Comparison of ENCODE assay signal across 9 mouse cellular contexts in the genomic region with DNA sequence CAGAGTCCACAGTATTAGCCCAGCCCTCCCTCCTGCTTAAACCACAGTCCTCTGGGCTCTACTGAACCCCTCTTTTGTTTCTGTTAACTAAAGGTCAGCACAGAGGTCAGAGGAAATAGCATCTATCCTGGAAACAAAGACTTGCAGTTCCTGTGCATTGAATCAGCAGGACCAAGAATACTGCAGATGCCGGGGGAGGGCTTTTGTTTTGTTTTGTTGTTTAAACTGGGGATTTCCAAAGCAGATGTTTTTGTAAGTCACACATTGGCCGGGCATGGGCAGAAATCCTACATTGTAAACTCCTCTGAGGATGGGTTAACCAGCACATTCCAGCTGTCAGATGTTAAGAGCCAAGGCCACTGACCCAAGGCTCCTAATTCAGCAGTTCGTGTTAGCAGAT.
DNase-seq lines count a peak whose midpoint lies in the region; ATAC-seq lines count a peak whose summit lies in the region.
"Had no signal": no experiment of that assay in that cellular context is flagged by ENCODE, and none has a peak within 500 bp of the region (broad histone marks: within the 10 kb centered on the region; RNA-seq: fewer than 3 reads in every experiment).

No protein-coding gene starts in this region.

- H3K36me3 ChIP-seq in liver, embryonic 13.5 days: no peaks in the 10 kb centered on the region
- H3K36me3 ChIP-seq in liver, embryonic 11.5 days (ENCODE audit: control insufficient read depth, insufficient read depth, low read length): no peaks in the 10 kb centered on the region
- no peaks in the 10 kb centered on the region for H3K36me3 ChIP-seq in macrophage (ENCODE audit: inconsistent target)
- H3K36me3 ChIP-seq: neural tube, embryonic 12.5 days had no signal

- peak; percentile 36; the same call in 1 of the 2 replicates for ATAC-seq in liver, embryonic 13.5 days (ENCODE audit: low read depth)
- no peak for ATAC-seq in liver, embryonic 11.5 days (replicated peaks; ENCODE audit: low FRiP score)

- no peaks in the 10 kb centered on the region for H3K9me3 ChIP-seq in liver, embryonic 13.5 days (replicated peaks)
- H3K9me3 ChIP-seq in liver, embryonic 11.5 days (ENCODE audit: control insufficient read depth, low read length): no peaks in the 10 kb centered on the region
- H3K9me3 ChIP-seq: neural tube, embryonic 12.5 days had no signal

- no peak overlapping the region for H3K4me2 ChIP-seq in liver, embryonic 13.5 days
- no peak overlapping the region for H3K4me2 ChIP-seq in liver, embryonic 11.5 days
- H3K4me2 ChIP-seq: neural tube, embryonic 12.5 days had no signal

- H3K79me2 ChIP-seq in macrophage (ENCODE audit: inconsistent target): no peaks in the 10 kb centered on the region

- H3K4me1 ChIP-seq in liver, embryonic 13.5 days (replicated peaks): peaks cover 6% of the 10 kb centered on the region
- H3K4me1 ChIP-seq in liver, embryonic 11.5 days (replicated peaks; ENCODE audit: control insufficient read depth, insufficient read depth, low read length): 0 out of 2 replicates have a peak, but pooled peaks cover 4% of the 10 kb centered on the region
- H3K4me1 ChIP-seq in brown adipose tissue, adult 24 weeks (ENCODE audit: control insufficient read depth, insufficient read depth, insufficient read length, low read length): peaks cover 45% of the 10 kb centered on the region

- DNase-seq in liver, embryonic 13.5 days: no peak
- no peak for DNase-seq in liver, embryonic 11.5 days (ENCODE audit: low spot score)
- DNase-seq in kidney, adult 9 months: peak; percentile 71
- no peak for DNase-seq in testis, postnatal 14 days (ENCODE audit: low spot score)
- DNase-seq in adrenal gland, postnatal 25 days: no peak
- DNase-seq in left cerebral cortex, adult 8-10 months (ENCODE audit: low spot score in 2 of 2): no peak

- 48% methylated on average over 3 of the region's 3 CpGs for WGBS in liver, embryonic 13.5 days (ENCODE audit: insufficient replicate concordance)
- 36% methylated on average over 3 of the region's 3 CpGs for WGBS in liver, embryonic 11.5 days
- 83% methylated on average over 3 of the region's 3 CpGs for WGBS in macrophage (ENCODE audit: missing documents)

- no peak overlapping the region for H3K9ac ChIP-seq in liver, embryonic 13.5 days
- H3K9ac ChIP-seq in liver, embryonic 11.5 days (ENCODE audit: low read depth, low read length): no peak overlapping the region
- H3K9ac ChIP-seq: neural tube, embryonic 12.5 days had no signal

- H3K27ac ChIP-seq in liver, embryonic 13.5 days: no peak overlapping the region
- no peak overlapping the region for H3K27ac ChIP-seq in liver, embryonic 11.5 days (ENCODE audit: low read depth, low read length)
- H3K27ac ChIP-seq in brown adipose tissue, adult 24 weeks (replicated peaks; ENCODE audit: low read depth, low read length): peak overlapping the region; percentile 64
- 0 out of 2 replicates have a peak overlapping the region, but pooled peaks have one; percentile 15 for H3K27ac ChIP-seq in macrophage
- H3K27ac ChIP-seq: neural tube, embryonic 12.5 days had no signal

- no peak overlapping the region for H3K4me3 ChIP-seq in liver, embryonic 13.5 days (replicated peaks)
- H3K4me3 ChIP-seq in liver, embryonic 11.5 days (ENCODE audit: low read depth, low read length): no peak overlapping the region
- H3K4me3 ChIP-seq in brown adipose tissue, adult 24 weeks (ENCODE audit: insufficient read depth, low read depth, low read length): no peak overlapping the region
- H3K4me3 ChIP-seq in macrophage (ENCODE audit: inconsistent target): no peak overlapping the region
- H3K4me3 ChIP-seq: neural tube, embryonic 12.5 days had no signal

- H3K27me3 ChIP-seq in liver, embryonic 13.5 days: no peaks in the 10 kb centered on the region
- H3K27me3 ChIP-seq in liver, embryonic 11.5 days (replicated peaks; ENCODE audit: control insufficient read depth, insufficient read depth, low read length): no peaks in the 10 kb centered on the region
- H3K27me3 ChIP-seq: neural tube, embryonic 12.5 days had no signal

Comparison
In these comparisons a context has a peak if more than half of its experiments do, and no peak if none do; other contexts are left out.
1. H3K27ac ChIP-seq: peak in brown adipose tissue, adult 24 weeks (single experiment) and macrophage (single experiment); none in liver, embryonic 13.5 days (single experiment) and liver, embryonic 11.5 days (single experiment).